Mouse (Mus musculus) adrenal gland, adult (tissue): ENCODE data around the gene Trmt1l.

Experiments
- DNase-seq, 2 experiments: peaks; one replicate each; pipeline ENCODE4 v3.0.0; 2022 to 2023; ENCODE audit warnings: low spot score in 1 of 2; ENCODE audit not compliant: inconsistent age in 2 of 2

Gene Trmt1l

DNA sequence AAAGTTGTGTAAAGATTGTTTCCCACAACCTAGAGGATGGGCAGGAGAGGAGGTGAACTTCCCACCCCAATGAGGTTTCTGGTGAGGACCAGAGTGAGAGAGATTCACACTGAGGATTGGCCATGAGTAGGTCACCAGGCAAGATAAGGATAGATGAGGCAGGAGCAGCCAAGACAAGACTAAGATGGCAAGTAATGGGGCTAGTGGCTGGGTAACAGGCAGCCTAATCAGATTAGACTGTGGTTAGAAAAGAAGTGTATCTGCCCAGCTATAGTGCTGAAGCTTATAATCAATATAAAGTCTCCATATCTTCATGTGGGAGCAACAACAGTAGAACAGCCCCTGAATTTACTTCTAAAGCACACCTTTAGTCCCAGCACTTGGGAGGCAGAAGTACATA is 65.5 kb downstream of the Trmt1l start:
- DNase-seq: no peak

DNA sequence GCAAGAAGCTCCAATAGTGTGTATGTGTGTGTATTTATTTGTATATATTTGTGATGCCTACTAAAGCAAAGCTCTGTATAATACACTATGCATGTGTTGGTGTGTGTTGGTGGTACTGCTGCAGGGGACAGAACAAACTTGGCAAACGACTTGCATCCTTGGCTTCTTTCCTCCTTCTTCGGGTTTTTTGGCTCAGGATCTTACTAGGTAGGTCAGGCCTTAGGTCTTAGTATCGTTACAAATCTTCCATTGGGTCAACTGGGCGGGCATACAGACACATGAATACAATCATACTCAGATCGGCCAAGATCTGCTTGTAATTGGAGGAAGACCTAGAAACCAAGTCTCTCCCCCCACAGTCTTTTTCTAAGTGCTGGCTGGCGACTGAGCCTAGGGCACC is 66.4 kb downstream of the Trmt1l start:
- peak; percentile 27 to 67 for DNase-seq

DNA sequence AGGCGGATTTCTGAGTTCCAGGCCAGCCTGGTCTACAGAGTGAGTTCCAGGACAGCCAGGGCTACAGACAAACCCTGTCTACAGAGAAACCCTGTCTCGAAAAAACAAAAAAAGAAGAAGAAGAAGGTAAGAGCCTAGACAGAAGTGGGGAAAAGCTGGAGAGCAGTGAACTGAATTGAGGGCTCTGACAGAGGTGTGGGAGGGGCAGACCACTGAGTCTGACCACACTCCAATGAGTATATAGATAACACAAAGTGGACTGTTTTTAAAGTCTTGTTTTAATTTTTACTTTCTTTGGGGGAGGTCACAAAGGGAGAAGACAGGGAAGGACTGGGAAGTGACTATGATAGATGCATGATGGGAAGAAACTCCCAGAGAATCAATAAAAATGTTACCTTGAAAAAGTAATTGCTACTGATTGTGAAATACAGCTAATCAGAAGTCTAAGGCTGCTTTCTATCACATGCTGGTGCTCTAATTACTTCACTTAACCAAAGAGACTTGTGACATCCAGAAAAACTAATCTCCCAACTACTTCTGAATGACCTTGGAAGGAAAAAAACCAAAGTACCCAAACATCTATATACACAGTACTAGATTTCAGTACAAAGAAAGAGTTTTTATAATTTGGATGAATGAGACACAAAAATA is 67.4 kb downstream of the Trmt1l start:
- no peak for DNase-seq

DNA sequence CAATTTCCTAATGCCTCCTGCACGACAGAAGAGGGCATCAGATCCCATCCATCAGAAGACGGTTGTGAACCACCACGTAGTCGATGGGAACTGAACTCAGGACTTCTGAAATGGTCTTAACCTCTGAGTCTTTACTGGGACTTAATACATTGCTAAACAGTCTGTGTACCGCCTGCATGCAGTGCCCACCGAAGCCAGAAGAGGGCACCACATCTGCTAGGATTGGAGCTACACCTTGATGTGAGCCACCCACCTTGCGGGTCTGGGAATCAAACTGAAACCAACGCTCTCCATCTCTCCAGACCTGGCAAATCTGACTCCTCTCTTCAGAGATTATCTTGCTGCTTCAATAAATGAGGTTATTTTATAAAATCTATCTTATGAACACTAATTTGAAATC is 68.7 kb downstream of the Trmt1l start:
- peak; percentile 47 to 78 for DNase-seq

DNA sequence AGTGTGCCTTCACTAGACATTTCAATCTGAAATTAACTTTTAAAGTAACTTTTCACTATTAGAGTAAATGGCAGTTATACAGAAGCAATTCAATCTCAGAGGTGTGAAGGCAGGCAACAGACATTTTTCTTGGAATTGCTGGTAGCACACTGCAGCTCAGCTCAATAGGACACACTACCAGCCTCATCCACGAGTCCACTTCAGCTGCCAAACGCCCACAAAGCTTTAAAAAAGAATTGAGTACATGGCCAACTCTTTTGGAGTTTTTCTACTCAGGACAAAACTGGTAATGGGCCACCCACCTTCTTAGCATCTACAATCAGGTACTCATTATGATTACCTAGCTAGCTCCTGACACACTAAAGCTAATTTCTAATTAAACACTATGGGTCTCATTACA is 69.6 kb downstream of the Trmt1l start:
- peak in 1 of 2 experiments; percentile 53 for DNase-seq

DNA sequence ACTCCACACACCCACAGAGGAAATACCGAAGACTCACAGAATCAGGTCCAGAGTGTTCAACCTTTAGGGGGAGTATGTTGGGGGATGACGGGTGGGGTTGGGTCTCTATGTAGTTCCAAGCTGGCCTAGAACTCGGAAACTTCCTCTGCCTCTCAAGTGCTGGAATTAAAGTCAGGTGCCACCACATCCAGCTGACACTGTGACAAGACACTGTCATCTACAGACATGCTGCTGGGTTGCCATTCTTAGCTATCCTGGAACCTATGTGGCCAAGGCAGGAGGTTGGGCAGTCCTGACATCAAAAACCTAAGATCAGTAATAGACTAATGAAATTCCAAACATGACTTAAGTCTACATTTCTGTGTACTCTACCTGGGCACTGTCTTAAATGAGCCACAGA is 70.0 kb downstream of the Trmt1l start:
- DNase-seq: no peak

DNA sequence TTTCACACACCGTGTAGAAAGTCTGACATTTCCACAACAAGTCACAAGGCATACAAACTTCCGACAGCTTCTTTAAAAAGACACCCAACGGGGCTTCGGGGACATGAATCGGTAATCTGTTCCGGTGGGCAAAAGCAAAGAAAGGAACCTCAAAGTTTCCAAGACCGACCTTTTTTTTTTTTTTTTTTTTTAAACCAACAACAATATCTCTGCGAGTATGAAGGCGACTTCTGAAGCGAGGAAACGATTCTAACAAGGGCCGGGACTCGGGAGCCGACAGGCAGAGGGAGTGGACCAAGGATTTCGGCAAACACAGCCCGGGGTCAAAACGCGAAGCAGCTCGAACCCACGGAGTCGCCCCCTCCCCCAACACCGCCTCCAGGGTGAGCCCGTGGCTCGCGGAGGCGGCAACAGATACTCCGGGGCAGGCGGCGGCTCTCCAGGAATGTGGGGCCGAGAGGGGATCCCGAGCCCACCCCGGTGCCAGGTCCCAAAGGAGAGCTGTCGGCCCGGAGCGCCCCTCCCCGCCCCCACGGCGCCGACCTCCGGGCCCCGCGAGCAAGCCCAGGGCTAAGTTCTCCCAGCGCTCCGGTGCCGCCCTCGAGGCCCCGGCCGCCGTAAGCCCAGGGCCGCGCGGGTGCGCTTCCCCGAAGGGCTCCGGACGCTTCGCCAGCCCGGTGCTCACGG is 71.6 kb downstream of the Trmt1l start:
- peak; percentile 74 to 88 for DNase-seq

DNA sequence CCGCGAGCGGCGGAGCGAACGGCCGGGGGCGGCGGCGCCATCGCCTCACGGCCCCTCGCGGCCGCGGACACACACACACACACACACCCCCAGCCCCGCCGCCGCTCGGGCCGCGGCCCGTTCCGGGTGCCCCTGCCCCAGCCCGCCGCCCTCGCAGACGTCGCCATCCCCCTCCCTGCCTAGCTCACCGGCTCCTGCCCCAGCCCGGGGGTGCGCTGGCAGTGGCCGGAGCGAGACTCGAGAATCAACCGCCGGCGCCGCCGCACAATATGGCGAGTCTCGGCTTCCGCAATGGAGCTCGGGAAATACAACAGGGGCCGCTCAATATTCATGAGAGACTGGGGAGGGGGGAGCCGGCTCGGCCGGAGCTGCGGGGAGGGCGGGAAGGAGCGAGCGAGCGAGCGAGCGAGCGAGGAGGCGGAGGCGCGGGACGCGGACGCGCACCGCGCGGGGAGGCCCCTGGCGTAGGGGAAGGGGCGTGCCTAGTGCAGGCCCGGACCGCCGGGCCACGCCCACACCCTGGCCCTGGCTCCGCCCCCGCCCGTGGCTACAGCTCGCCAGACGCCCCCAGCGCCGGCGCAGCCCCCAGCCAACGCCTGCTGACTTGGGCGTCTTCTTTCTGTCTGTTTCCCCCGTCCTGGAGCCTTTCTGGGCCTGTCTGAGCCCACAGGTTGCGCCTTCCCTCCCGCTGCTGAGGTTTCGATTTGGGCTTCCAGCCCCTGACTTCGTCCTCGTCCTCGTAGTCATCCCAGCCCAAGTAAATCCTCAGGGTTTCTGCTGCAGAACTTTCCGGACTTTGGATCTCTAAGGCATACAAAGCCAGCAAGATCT is 72.4 kb downstream of the Trmt1l start, which contains the start of gene Rnf2:
TSS of gene Rnf2 (minus strand) at position 425 of the 831 bp plus-strand sequence.
- DNase-seq: peak; percentile 96 to 98
